Mouse (Mus musculus): ENCODE data around the gene Patl2.
"Not testable (repeated sequence)": the region's sequence is repeated elsewhere in the genome, so short reads cannot be mapped to it uniquely, and the experiment has no call there.

Gene Patl2

GRCm38 (mm10) chr2:122186106-122186505 lies at the start of gene Patl2, which contains the start of gene Terb2:
Gene Patl2, minus strand, starts transcription at chr2:122186189.
Gene Terb2, plus strand, starts transcription at chr2:122186272.
- DNase-seq (ENCODE audit: low spot score): no peak

- no peak for DNase-seq (ENCODE audit: low spot score)
Measured at GRCm38 (mm10) chr2:122235425-122235824, 49.4 kb upstream of the Patl2 start.

- peak; percentile 55 for DNase-seq (ENCODE audit: low spot score)
Measured at GRCm38 (mm10) chr2:122234611-122235288, 48.8 kb upstream of the Patl2 start, which contains the start of gene Sord. Gene Sord, plus strand, starts transcription at chr2:122234749.

- DNase-seq (ENCODE audit: low spot score): no peak
Measured at GRCm38 (mm10) chr2:122233759-122234557, 48.0 kb upstream of the Patl2 start.

- no peak for DNase-seq (ENCODE audit: low spot score)
Measured at GRCm38 (mm10) chr2:122233341-122233740, 47.4 kb upstream of the Patl2 start.

GRCm38 (mm10) chr2:122231616-122232015 lies 45.6 kb upstream of the Patl2 start:
- DNase-seq (ENCODE audit: low spot score): no peak

GRCm38 (mm10) chr2:122230395-122230794 lies 44.4 kb upstream of the Patl2 start:
- no peak for DNase-seq (ENCODE audit: low spot score)

- no peak for DNase-seq (ENCODE audit: low spot score)
Measured at GRCm38 (mm10) chr2:122223654-122224053, 37.7 kb upstream of the Patl2 start.

GRCm38 (mm10) chr2:122222272-122222671 lies 36.3 kb upstream of the Patl2 start:
- no peak for DNase-seq (ENCODE audit: low spot score)

- DNase-seq (ENCODE audit: low spot score): no peak
Measured at GRCm38 (mm10) chr2:122221798-122222197, 35.8 kb upstream of the Patl2 start.

- no peak for DNase-seq (ENCODE audit: low spot score)
Measured at GRCm38 (mm10) chr2:122221378-122221777, 35.4 kb upstream of the Patl2 start.

- no peak for DNase-seq (ENCODE audit: low spot score)
Measured at GRCm38 (mm10) chr2:122218234-122218633, 32.2 kb upstream of the Patl2 start.

GRCm38 (mm10) chr2:122217075-122217474 lies 31.1 kb upstream of the Patl2 start:
- not testable (repeated sequence) for DNase-seq (ENCODE audit: low spot score)

GRCm38 (mm10) chr2:122210534-122211228 lies 24.7 kb upstream of the Patl2 start:
- no peak for DNase-seq (ENCODE audit: low spot score)

- DNase-seq (ENCODE audit: low spot score): no peak
Measured at GRCm38 (mm10) chr2:122206440-122207107, 20.6 kb upstream of the Patl2 start.

- no peak for DNase-seq (ENCODE audit: low spot score)
Measured at GRCm38 (mm10) chr2:122201501-122201900, 15.5 kb upstream of the Patl2 start.

GRCm38 (mm10) chr2:122194509-122194929 lies 8.5 kb upstream of the Patl2 start:
- no peak for DNase-seq (ENCODE audit: low spot score)

- DNase-seq (ENCODE audit: low spot score): no peak
Measured at GRCm38 (mm10) chr2:122191849-122192248, 5.9 kb upstream of the Patl2 start.

- no peak for DNase-seq (ENCODE audit: low spot score)
Measured at GRCm38 (mm10) chr2:122186751-122187150, 762 bp upstream of the Patl2 start.

- DNase-seq (ENCODE audit: low spot score): no peak
Measured at GRCm38 (mm10) chr2:122185086-122185485, 903 bp downstream of the Patl2 start.

- no peak for DNase-seq (ENCODE audit: low spot score)
Measured at GRCm38 (mm10) chr2:122180051-122180822, 5.8 kb downstream of the Patl2 start.
